Mouse (Mus musculus) limb, embryonic 11.5 days (tissue): Measurements from ENCODE around the gene Tbc1d10c. TPM values are rescaled to one million over a fixed set of nuclear protein-coding genes. Genes with fewer than 3 reads are reported as not detected.
A peak's percentile ranks its signal among the peaks of the same experiment; 100 is the strongest.

Experiments
- ATAC-seq: fragments of 200-750 bp; cut with Nextera tagmentation; 2 replicates; pipeline ENCODE4 v1.8.0; 2017; ENCODE audit warnings: low read depth; ENCODE audit not compliant: insufficient number of reproducible peaks, low FRiP score, low TSS enrichment
- DNase-seq: peaks from one replicate; pipeline ENCODE4 v3.0.0-alpha.2; 2015; ENCODE audit warnings: low spot score
- H3K27ac ChIP-seq: fragments of 300-500 bp; sonication (generic); replicated peaks from 2 replicates; pipeline ENCODE4 v1.5.1; 2014; ENCODE audit warnings: low read depth, mild to moderate bottlenecking, low read length
- H3K27me3 ChIP-seq: fragments of 300-500 bp; sonication (generic); 2 replicates; pipeline ENCODE4 v1.6.1; 2014; ENCODE audit warnings: mild to moderate bottlenecking, low read length, mixed read lengths; ENCODE audit not compliant: control insufficient read depth, insufficient read depth
- H3K36me3 ChIP-seq: fragments of 300-500 bp; sonication (generic); 2 replicates; pipeline ENCODE4 v1.6.1; 2014; ENCODE audit warnings: mild to moderate bottlenecking, low read length, moderate library complexity, mixed read lengths; ENCODE audit not compliant: control insufficient read depth, insufficient read depth
- H3K4me1 ChIP-seq: fragments of 300-500 bp; sonication (generic); 2 replicates; pipeline ENCODE4 v1.6.1; 2014; ENCODE audit warnings: low read length, mixed read lengths; ENCODE audit not compliant: control insufficient read depth, insufficient read depth
- H3K4me2 ChIP-seq: fragments of 300-500 bp; sonication (generic); 2 replicates; pipeline ENCODE4 v1.6.1; 2014; ENCODE audit warnings: low read depth, mild to moderate bottlenecking, moderate library complexity; ENCODE audit not compliant: severe bottlenecking
- H3K4me3 ChIP-seq: fragments of 300-500 bp; sonication (generic); 2 replicates; pipeline ENCODE4 v1.5.1; 2014; ENCODE audit warnings: low read depth, low read length
- H3K9ac ChIP-seq: fragments of 300-500 bp; sonication (generic); 2 replicates; pipeline ENCODE4 v1.6.1; 2014; ENCODE audit warnings: mild to moderate bottlenecking, low read length
- H3K9me3 ChIP-seq: fragments of 300-500 bp; sonication (generic); 2 replicates; pipeline ENCODE4 v1.6.1; 2016; ENCODE audit warnings: low read length; ENCODE audit not compliant: control insufficient read depth
- WGBS: fragments of 180-500 bp; shearing (Covaris S2); extraction: QIAGEN DNeasy Blood & Tissue Kit; methylation state at CpG from one replicate; pipeline ENCODE4 v1.1.7; 2014; 5-methylcytosine and 5-hydroxymethylcytosine counted together
- polyA plus RNA-seq: library from polyadenylated mRNA; unstranded; fragments of >200 nt; fragmentation: Nextera tagmentation; extraction: Ambion mirVana; gene quantifications from 2 replicates; pipeline ENCODE4 v1.2.1, GENCODE M21; 2014

Tbc1d10c gene
- polyA plus RNA-seq, 1 experiment from 2014 or later = 0.89 TPM

DNA sequence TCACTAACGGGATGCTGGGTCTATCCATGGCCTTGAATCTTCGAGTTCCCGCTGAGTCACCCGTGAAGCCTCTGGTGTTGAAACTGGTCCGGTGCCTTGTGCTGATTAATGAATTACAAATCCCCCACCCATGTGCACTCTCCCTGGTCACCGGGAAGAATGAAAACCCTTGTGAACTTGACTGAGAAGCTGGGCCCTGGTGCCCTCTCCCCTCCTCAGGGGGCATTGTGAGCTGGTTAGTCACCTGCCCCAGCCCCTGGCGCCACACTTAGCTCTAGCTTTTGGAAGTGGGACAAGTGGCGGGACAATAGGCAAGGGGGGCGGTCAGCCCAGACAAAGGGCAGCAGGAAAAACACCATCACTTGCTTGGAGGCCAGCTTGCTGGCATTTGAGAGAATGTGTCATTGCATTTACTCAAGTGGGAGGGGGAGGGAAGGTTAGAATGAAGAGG is 22.5 kb upstream of the Tbc1d10c start:
- Histone ChIP-seq H3K27me3 (no peaks in the 10 kb centered on the region), H3K9ac (peak overlapping the region; percentile 94), H3K27ac (peak overlapping the region; percentile 92), H3K36me3 (no peaks in the 10 kb centered on the region), H3K4me1 (peaks cover 57% of the 10 kb centered on the region), H3K9me3 (no peaks in the 10 kb centered on the region), H3K4me3 (peak overlapping the region; percentile 84), H3K4me2 (peak overlapping the region; percentile 86)
- 4% methylated on average over 9 of the region's 9 CpGs for WGBS
- DNase-seq = no peak
- ATAC-seq = no peak

DNA sequence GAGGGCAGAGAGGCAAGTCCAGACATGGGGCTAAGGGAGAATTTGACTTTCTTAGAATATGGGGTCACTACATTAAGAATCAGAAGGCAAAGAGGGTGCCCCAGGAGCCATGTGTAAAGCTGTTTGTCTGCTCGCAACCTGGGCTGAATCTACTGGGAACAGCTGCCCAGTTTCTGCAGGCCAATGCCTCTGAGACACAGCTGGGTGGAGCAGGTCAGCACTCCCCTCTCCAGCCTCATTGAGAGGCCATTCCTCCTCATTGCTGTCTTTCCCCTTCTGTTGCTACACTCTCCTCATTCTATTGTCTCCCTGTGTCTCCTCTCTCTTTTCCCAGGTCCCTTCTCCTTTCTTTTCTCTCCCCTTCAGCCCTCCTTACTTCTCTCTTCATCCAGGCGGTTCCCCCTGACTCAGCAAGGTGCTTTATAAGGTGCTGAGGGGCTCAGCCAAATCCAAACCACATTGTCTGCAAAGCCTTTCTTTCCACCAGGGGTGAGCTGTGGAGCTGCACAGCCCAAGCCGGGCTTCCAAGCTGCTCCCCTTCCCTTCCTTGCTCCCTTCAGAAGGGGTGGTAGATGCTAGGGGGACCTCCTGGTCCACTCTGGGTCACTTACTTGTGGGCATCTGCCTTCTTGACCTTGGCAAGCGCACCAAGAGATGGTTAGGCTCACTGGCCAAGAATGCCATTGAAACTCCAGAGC is 21.0 kb upstream of the Tbc1d10c start:
- H3K36me3 ChIP-seq = no peaks in the 10 kb centered on the region
- H3K27ac ChIP-seq = peak overlapping the region; percentile 92
- no peaks in the 10 kb centered on the region for H3K9me3 ChIP-seq
- no peak overlapping the region for H3K4me3 ChIP-seq
- peaks cover 42% of the 10 kb centered on the region for H3K4me1 ChIP-seq
- H3K9ac ChIP-seq = peak overlapping the region; percentile 44; the same call in 1 of the 2 replicates
- WGBS = 8% methylated on average over 4 of the region's 4 CpGs
- H3K4me2 ChIP-seq = peak overlapping the region; percentile 26; the same call in 1 of the 2 replicates
- H3K27me3 ChIP-seq = no peaks in the 10 kb centered on the region
- ATAC-seq = no peak
- peak; percentile 51 for DNase-seq

DNA sequence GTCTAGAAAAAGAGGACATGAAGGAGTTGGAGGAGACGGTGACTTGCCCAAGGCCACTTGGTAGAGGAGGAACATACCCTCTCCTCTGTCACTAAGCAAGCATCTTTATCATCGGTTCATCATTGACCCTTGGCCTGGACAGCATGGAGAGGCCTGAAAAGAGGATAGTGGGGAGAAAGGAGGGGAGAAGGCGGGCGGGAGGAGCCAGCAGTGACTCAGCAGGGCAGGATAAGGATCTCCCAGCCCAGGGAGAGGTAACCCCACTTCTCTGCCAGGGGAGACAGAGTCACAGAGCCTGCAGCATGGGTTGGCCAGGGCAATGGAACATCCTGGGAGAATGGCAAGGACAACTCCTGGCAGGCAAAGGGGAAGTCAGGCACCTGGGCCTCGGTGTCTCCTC is 17.5 kb upstream of the Tbc1d10c start:
- WGBS = 78% methylated on average over 5 of the region's 5 CpGs
- Histone ChIP-seq H3K9ac (no peak overlapping the region), H3K27ac (no peak overlapping the region), H3K4me2 (no peak overlapping the region), H3K4me3 (no peak overlapping the region), H3K4me1 (peaks cover 22% of the 10 kb centered on the region), H3K36me3 (no peaks in the 10 kb centered on the region), H3K9me3 (no peaks in the 10 kb centered on the region), H3K27me3 (no peaks in the 10 kb centered on the region)
- DNase-seq (no peak), ATAC-seq (no peak)

DNA sequence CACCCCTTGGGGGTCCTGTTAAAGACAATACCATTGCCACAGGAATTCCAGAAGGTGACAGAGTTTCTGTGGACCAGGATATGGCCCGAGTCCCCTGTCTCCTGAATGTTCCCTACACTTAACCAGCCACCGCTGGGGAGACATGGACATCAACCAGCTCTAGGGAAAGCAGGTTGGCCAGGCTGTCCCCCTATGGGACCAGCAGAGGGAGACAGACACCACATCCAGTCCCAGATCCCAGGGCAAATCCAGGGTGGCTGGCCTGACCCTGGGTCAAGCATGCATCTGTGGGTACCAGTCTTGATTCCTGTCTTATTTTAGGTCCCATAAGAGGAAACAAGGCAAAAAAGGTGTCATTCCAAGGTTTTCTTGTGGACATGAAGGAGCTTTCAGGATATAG is 15.9 kb upstream of the Tbc1d10c start:
- ATAC-seq (no peak), DNase-seq (peak; percentile 87)
- WGBS = 3% methylated on average over 2 of the region's 2 CpGs
- Histone ChIP-seq H3K4me2 (no peak overlapping the region), H3K9me3 (no peaks in the 10 kb centered on the region), H3K27me3 (0 out of 2 replicates have a peak, but pooled peaks cover 2% of the 10 kb centered on the region), H3K36me3 (no peaks in the 10 kb centered on the region), H3K4me1 (peaks cover 11% of the 10 kb centered on the region), H3K4me3 (no peak overlapping the region), H3K9ac (no peak overlapping the region), H3K27ac (no peak overlapping the region)

DNA sequence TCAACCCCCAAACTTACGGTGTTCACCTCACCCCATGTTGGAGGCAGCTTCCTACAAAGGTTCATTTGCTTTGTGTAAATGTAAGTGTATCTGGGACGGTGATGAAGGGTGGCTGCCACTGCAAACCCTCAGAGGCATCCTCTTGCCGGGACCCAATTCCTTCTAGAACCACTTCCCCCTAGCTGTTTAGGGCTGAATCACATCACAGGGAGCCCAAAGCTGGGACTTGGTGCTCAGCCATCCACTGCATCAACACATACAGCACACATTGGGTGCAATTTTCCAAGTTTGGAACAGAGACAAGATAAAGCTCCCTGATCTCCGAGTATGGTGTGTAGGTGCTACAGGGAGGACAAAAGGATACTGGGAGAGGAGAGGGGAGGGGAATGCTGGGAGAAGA is 13.8 kb upstream of the Tbc1d10c start:
- no peaks in the 10 kb centered on the region for H3K36me3 ChIP-seq
- H3K27me3 ChIP-seq = 0 out of 2 replicates have a peak, but pooled peaks cover 2% of the 10 kb centered on the region
- no peaks in the 10 kb centered on the region for H3K9me3 ChIP-seq
- WGBS = 58% methylated on average over 4 of the region's 4 CpGs
- no peak overlapping the region for H3K9ac ChIP-seq
- ATAC-seq (no peak), DNase-seq (no peak)
- H3K27ac ChIP-seq = no peak overlapping the region
- peaks cover 14% of the 10 kb centered on the region for H3K4me1 ChIP-seq
- H3K4me3 ChIP-seq = no peak overlapping the region
- no peak overlapping the region for H3K4me2 ChIP-seq

DNA sequence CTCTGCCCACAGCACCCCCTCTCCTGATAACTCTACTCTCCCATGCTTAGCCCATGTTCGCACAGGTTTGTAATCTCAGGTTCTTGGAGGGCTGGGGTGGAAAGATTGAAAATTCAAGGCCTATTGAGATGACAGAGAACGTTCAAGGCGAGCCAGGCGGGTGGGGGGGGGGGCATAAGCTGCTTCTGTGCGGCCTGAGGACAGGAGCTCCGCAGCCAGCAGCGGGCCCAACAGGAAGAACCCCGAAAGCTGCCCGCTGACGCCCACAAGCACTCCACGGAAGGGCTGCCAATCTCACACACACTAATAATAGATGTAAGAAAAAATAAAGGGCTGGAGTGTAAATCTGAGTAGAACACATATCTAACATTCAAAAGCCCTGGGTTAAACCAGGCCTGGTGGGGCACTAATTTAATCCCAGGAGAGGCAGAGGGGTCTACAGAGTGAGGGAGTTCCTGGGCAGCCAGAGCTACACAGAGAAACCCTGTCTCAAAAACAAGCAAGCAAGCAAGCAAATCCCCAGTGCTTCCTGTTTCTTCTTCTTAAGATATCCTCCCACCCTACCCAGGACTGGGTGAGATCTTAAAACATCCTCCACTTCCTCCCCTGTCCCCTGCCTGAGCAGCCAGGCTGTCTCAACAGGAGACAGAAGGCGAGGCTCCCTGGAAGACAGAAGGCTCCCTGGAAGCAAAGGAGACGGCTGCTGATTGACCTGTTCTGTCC is 12.7 kb upstream of the Tbc1d10c start:
- 0 out of 2 replicates have a peak, but pooled peaks cover 3% of the 10 kb centered on the region for H3K36me3 ChIP-seq
- H3K4me2 ChIP-seq = no peak overlapping the region
- H3K27me3 ChIP-seq = 0 out of 2 replicates have a peak, but pooled peaks cover 2% of the 10 kb centered on the region
- DNase-seq (no peak), ATAC-seq (no peak)
- no peak overlapping the region for H3K4me3 ChIP-seq
- no peak overlapping the region for H3K27ac ChIP-seq
- H3K4me1 ChIP-seq = peaks cover 14% of the 10 kb centered on the region
- no peaks in the 10 kb centered on the region for H3K9me3 ChIP-seq
- 70% methylated on average over 13 of the region's 13 CpGs for WGBS
- no peak overlapping the region for H3K9ac ChIP-seq

DNA sequence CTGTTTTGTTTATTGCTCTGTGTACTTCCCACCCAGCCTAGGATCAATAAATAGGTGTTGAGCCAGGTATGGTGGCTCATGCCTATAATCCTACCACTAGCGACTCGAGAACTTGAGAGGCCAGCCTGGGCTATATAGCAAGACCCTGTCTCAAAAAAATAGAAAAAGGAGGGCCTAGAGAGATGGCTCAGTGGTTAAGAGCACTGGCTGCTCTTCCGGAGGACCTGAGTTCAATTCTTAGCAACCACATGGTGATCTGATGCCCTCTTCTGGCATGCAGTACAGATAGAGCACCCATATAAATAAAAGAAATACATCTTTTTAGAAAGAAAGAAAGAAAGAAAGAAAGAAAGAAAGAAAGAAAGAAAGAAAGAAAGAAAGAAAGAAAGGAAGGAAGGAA is 12.1 kb upstream of the Tbc1d10c start:
- Histone ChIP-seq H3K9me3 (no peaks in the 10 kb centered on the region), H3K36me3 (0 out of 2 replicates have a peak, but pooled peaks cover 3% of the 10 kb centered on the region), H3K9ac (no peak overlapping the region), H3K4me3 (no peak overlapping the region), H3K27ac (no peak overlapping the region), H3K27me3 (0 out of 2 replicates have a peak, but pooled peaks cover 2% of the 10 kb centered on the region), H3K4me1 (peaks cover 14% of the 10 kb centered on the region), H3K4me2 (peak overlapping the region; percentile 97; the same call in 1 of the 2 replicates)
- ATAC-seq (no peak), DNase-seq (no peak)
- 67% methylated on average over 3 of the region's 3 CpGs for WGBS

DNA sequence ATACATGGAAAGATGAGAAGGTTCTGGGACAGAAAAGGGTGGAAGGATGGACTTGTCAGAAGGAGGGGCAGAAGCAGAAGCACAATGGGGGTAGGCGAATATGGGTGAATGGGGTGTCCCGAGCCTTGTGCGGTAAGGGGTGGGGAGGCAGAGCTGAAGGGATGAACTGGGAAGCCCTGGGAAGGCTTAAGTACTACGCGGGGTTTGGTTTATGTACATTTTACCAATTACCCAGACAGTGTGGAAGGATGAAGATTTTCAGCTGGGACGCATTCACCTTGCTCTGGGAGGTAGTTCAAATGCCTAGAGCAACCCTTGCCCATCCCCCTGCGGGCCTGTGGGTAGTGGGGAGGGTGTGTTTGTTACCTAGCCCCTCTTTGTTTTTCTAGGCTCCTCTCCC is 11.1 kb upstream of the Tbc1d10c start:
- DNase-seq = no peak
- no peak overlapping the region for H3K27ac ChIP-seq

More for the DNA sequence above, 11.1 kb upstream of the Tbc1d10c start:
- peak overlapping the region; percentile 97 for H3K4me2 ChIP-seq
- no peaks in the 10 kb centered on the region for H3K9me3 ChIP-seq
- H3K4me3 ChIP-seq = peak overlapping the region; percentile 80
- peaks cover 14% of the 10 kb centered on the region for H3K4me1 ChIP-seq
- peaks cover 4% of the 10 kb centered on the region; the same call in 1 of the 2 replicates for H3K36me3 ChIP-seq
- 31% methylated on average over 7 of the region's 7 CpGs for WGBS
- 0 out of 2 replicates have a peak, but pooled peaks cover 2% of the 10 kb centered on the region for H3K27me3 ChIP-seq
- ATAC-seq = no peak
- peak overlapping the region; percentile 75; the same call in 1 of the 2 replicates for H3K9ac ChIP-seq
